8 mouse cellular contexts compared by ENCODE assay signal in the genomic region with DNA sequence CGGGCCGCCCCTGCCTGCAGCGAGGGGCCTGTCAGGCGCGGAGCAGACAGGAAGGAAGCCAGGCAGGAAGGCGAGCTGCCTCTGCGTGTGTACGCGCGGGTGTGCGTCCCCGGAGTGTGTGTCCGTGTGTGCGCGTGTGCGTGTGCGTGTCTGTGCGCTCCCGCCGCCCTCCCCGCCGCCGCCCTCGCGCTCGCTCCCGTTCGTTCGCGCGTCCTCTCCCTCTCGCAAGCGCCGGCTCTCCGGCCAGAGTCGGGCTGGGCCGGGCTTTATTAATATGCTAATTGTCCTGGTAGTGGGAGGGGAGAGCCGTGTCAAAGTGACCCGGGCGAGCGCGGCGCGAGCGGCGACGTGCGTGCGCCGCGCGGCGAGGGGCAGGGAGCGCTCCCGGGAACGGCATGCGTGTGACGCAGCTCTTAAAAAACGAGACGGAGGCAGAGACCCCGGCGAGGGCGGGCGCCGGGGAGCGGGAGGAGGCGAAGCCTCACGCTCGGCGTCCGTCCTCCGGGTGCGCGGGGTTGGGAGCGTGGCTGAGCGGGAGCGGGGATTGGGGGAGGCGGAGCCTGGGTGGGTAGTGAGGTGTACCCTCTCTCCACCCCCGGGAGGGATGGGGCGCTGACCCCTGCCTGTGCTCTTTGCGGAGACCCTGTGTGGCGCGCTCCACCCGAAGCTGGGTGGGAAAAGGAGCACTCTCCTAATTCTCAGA. TPM values are rescaled to one million over a fixed set of nuclear protein-coding genes. Genes with fewer than 3 reads are reported as not detected.
DNase-seq lines count a peak whose midpoint lies in the region; ATAC-seq lines count a peak whose summit lies in the region.

Gene Ldb1 (minus strand): TSS at position 222 of the 703 bp plus-strand sequence.

- intact Hi-C loops in left cerebral cortex, postnatal 10 days (cut with DNase I), result no loop called here

- peak within 1 kb of the TSS; percentile 93 for H3K9ac ChIP-seq in intestine, embryonic 14.5 days (ENCODE audit: low read length)

- peak; percentile 76 for DNase-seq in WW6 (ENCODE audit: low read depth, low spot score)
- peak; percentile 88 for DNase-seq in embryo, embryonic 10.5 days (ENCODE audit: low spot score)
- DNase-seq in gastrocnemius, postnatal 25 days, result peak; percentile 87
- peak; percentile 85 for DNase-seq in intestine, embryonic 14.5 days (ENCODE audit: low spot score)
- peak; percentile 77 to 92 for DNase-seq in left cerebral cortex, postnatal 10 days (ENCODE audit: extremely low spot score in 1 of 2, low spot score in 2 of 2)
- DNase-seq in right cerebral cortex, postnatal 14 days, result peak; percentile 80
- peak; percentile 74 for DNase-seq in urinary bladder, postnatal 25 days (ENCODE audit: low spot score)

- peak within 1 kb of the TSS; percentile 93 for H3K27ac ChIP-seq in intestine, embryonic 14.5 days (ENCODE audit: low read depth)

- H3K4me3 ChIP-seq in intestine, embryonic 14.5 days (ENCODE audit: low read depth, low read length), result peak within 1 kb of the TSS; percentile 87

- peak; percentile 73 for ATAC-seq in intestine, embryonic 14.5 days (replicated peaks; ENCODE audit: low FRiP score, low TSS enrichment, low read depth)
- peak; percentile 45 for ATAC-seq in megakaryocyte progenitor cell, adult 5-6 weeks (replicated peaks; ENCODE audit: poor library complexity)

- no peaks in the 10 kb centered on the region for H3K36me3 ChIP-seq in intestine, embryonic 14.5 days (ENCODE audit: control insufficient read depth, insufficient read depth, low read length)

- WGBS in intestine, embryonic 14.5 days, result under 1% methylated on average over 77 of the region's 84 CpGs

- H3K9me3 ChIP-seq in intestine, embryonic 14.5 days (ENCODE audit: control insufficient read depth, low read length), result no peaks in the 10 kb centered on the region

- no peaks in the 10 kb centered on the region for H3K27me3 ChIP-seq in intestine, embryonic 14.5 days (replicated peaks; ENCODE audit: control insufficient read depth, insufficient read depth, low read length)

- peaks cover 54% of the 10 kb centered on the region for H3K4me1 ChIP-seq in intestine, embryonic 14.5 days (replicated peaks; ENCODE audit: control insufficient read depth, insufficient read depth, low read length)

- H3K4me2 ChIP-seq in intestine, embryonic 14.5 days (ENCODE audit: low read length), result peak within 1 kb of the TSS; percentile 100

RNA-seq across cellular contexts. Expression of gene Ldb1, which starts in this region (rescaled TPM):
- 10 to 100 TPM; 15.5 to 16.5 TPM for total RNA-seq in gastrocnemius, postnatal 25 days (2021)
- 65.6 and 74.6 TPM in 2 replicates for polyA plus RNA-seq in intestine, embryonic 14.5 days (2014; fragmentation: Nextera tagmentation; extraction: Ambion mirVana)
- 100 to 1,000 TPM in 1 of 2 experiments, 10 to 100 TPM in 1; 99.7 to 101 TPM for total RNA-seq in left cerebral cortex, postnatal 10 days (2021)
- total RNA-seq in megakaryocyte progenitor cell, adult 5-6 weeks (2015), result 67.8 and 83.7 TPM in 2 replicates
- total RNA-seq in megakaryocyte progenitor cell, adult 5-6 weeks (2017), result 80.5 and 109 TPM in 2 replicates

Comparison
In these comparisons a context has a peak if more than half of its experiments do, and no peak if none do; other contexts are left out.
1. Peak in every context shown above with its lines: DNase-seq, ATAC-seq, H3K4me3 ChIP-seq and H3K27ac ChIP-seq.